Mouse (Mus musculus): ENCODE data around the gene Kat2b. TPM values are rescaled to one million over a fixed set of nuclear protein-coding genes. Genes with fewer than 3 reads are reported as not detected.

The Kat2b gene
- polyA plus RNA-seq, 1 experiment = 8.5 TPM

GRCm38 (mm10) chr17:53579612-53580011, 13.0 kb downstream of the Kat2b start:
- no peaks in the 10 kb centered on the region for H3K27me3 ChIP-seq (ENCODE audit: control insufficient read depth, insufficient read depth, low read length)
- no peak overlapping the region for H3K27ac ChIP-seq (ENCODE audit: insufficient read depth, low read depth, low read length)
- H3K4me3 ChIP-seq (ENCODE audit: low read depth, low read length) = no peak overlapping the region
- H3K36me3 ChIP-seq (ENCODE audit: control insufficient read depth, insufficient read depth, low read length) = no peaks in the 10 kb centered on the region
- peaks cover 4% of the 10 kb centered on the region for H3K4me1 ChIP-seq (ENCODE audit: control insufficient read depth, insufficient read depth, insufficient read length, low read length)
- TF ChIP-seq CTCF (IDR thresholded peaks at IDR 0.05; ENCODE audit: extremely low read depth, insufficient read length, insufficient replicate concordance, low read depth, low read length) (no peak), POLR2A (IDR thresholded peaks at IDR 0.05; ENCODE audit: low read depth, low read length) (no peak)
- 87% methylated on average over 4 of the region's 4 CpGs for WGBS

- TF ChIP-seq CTCF (IDR thresholded peaks at IDR 0.05; ENCODE audit: extremely low read depth, insufficient read length, insufficient replicate concordance, low read depth, low read length) = no peak
- TF ChIP-seq POLR2A (IDR thresholded peaks at IDR 0.05; ENCODE audit: low read depth, low read length) = no peak
These were observed 13.6 kb downstream of the Kat2b start for GRCm38 (mm10) chr17:53580237-53580636.

GRCm38 (mm10) chr17:53582026-53582585, 15.4 kb downstream of the Kat2b start:
- WGBS = 57% methylated on average over 4 of the region's 4 CpGs
- Histone ChIP-seq H3K4me3 (ENCODE audit: low read depth, low read length) (no peak overlapping the region), H3K27me3 (ENCODE audit: control insufficient read depth, insufficient read depth, low read length) (no peaks in the 10 kb centered on the region), H3K36me3 (ENCODE audit: control insufficient read depth, insufficient read depth, low read length) (no peaks in the 10 kb centered on the region), H3K4me1 (ENCODE audit: control insufficient read depth, insufficient read depth, insufficient read length, low read length) (peaks cover 7% of the 10 kb centered on the region), H3K27ac (ENCODE audit: insufficient read depth, low read depth, low read length) (no peak overlapping the region)
- TF ChIP-seq CTCF (IDR thresholded peaks at IDR 0.05; ENCODE audit: extremely low read depth, insufficient read length, insufficient replicate concordance, low read depth, low read length) = no peak
- TF ChIP-seq POLR2A (IDR thresholded peaks at IDR 0.05; ENCODE audit: low read depth, low read length) = no peak

More at GRCm38 (mm10) chr17:53580237-53580636, 13.6 kb downstream of the Kat2b start:
- H3K4me1 ChIP-seq (ENCODE audit: control insufficient read depth, insufficient read depth, insufficient read length, low read length) = peaks cover 4% of the 10 kb centered on the region
- H3K4me3 ChIP-seq (ENCODE audit: low read depth, low read length) = no peak overlapping the region
- H3K27me3 ChIP-seq (ENCODE audit: control insufficient read depth, insufficient read depth, low read length) = no peaks in the 10 kb centered on the region
- no peak overlapping the region for H3K27ac ChIP-seq (ENCODE audit: insufficient read depth, low read depth, low read length)
- H3K36me3 ChIP-seq (ENCODE audit: control insufficient read depth, insufficient read depth, low read length) = no peaks in the 10 kb centered on the region
- 72% methylated on average over 3 of the region's 3 CpGs for WGBS

- no peak for TF ChIP-seq CTCF (IDR thresholded peaks at IDR 0.05; ENCODE audit: extremely low read depth, insufficient read length, insufficient replicate concordance, low read depth, low read length)
- no peak for TF ChIP-seq POLR2A (IDR thresholded peaks at IDR 0.05; ENCODE audit: low read depth, low read length)
- 95% methylated on average over 7 of the region's 7 CpGs for WGBS
These were observed 16.1 kb downstream of the Kat2b start for GRCm38 (mm10) chr17:53582805-53583204.

GRCm38 (mm10) chr17:53583846-53584579, 17.4 kb downstream of the Kat2b start:
- Histone ChIP-seq H3K27me3 (ENCODE audit: control insufficient read depth, insufficient read depth, low read length) (no peaks in the 10 kb centered on the region), H3K27ac (ENCODE audit: insufficient read depth, low read depth, low read length) (no peak overlapping the region), H3K4me1 (ENCODE audit: control insufficient read depth, insufficient read depth, insufficient read length, low read length) (peaks cover 12% of the 10 kb centered on the region; the same call in 1 of the 2 replicates), H3K36me3 (ENCODE audit: control insufficient read depth, insufficient read depth, low read length) (no peaks in the 10 kb centered on the region), H3K4me3 (ENCODE audit: low read depth, low read length) (no peak overlapping the region)
- WGBS = 81% methylated on average over 11 of the region's 11 CpGs
- no peak for TF ChIP-seq CTCF (IDR thresholded peaks at IDR 0.05; ENCODE audit: extremely low read depth, insufficient read length, insufficient replicate concordance, low read depth, low read length)
- TF ChIP-seq POLR2A (IDR thresholded peaks at IDR 0.05; ENCODE audit: low read depth, low read length) = no peak

More at GRCm38 (mm10) chr17:53582805-53583204, 16.1 kb downstream of the Kat2b start:
- peaks cover 12% of the 10 kb centered on the region for H3K4me1 ChIP-seq (ENCODE audit: control insufficient read depth, insufficient read depth, insufficient read length, low read length)
- H3K27me3 ChIP-seq (ENCODE audit: control insufficient read depth, insufficient read depth, low read length) = no peaks in the 10 kb centered on the region
- no peaks in the 10 kb centered on the region for H3K36me3 ChIP-seq (ENCODE audit: control insufficient read depth, insufficient read depth, low read length)
- H3K4me3 ChIP-seq (ENCODE audit: low read depth, low read length) = no peak overlapping the region
- no peak overlapping the region for H3K27ac ChIP-seq (ENCODE audit: insufficient read depth, low read depth, low read length)

GRCm38 (mm10) chr17:53587074-53587851, 20.6 kb downstream of the Kat2b start:
- H3K4me3 ChIP-seq (ENCODE audit: low read depth, low read length) = no peak overlapping the region
- TF ChIP-seq CTCF (IDR thresholded peaks at IDR 0.05; ENCODE audit: extremely low read depth, insufficient read length, insufficient replicate concordance, low read depth, low read length) (no peak), POLR2A (IDR thresholded peaks at IDR 0.05; ENCODE audit: low read depth, low read length) (no peak)
- H3K36me3 ChIP-seq (ENCODE audit: control insufficient read depth, insufficient read depth, low read length) = no peaks in the 10 kb centered on the region
- peak overlapping the region; percentile 10; the same call in 1 of the 2 replicates for H3K27ac ChIP-seq (ENCODE audit: insufficient read depth, low read depth, low read length)
- 24% methylated on average over 14 of the region's 14 CpGs for WGBS
- peaks cover 9% of the 10 kb centered on the region; the same call in 1 of the 2 replicates for H3K4me1 ChIP-seq (ENCODE audit: control insufficient read depth, insufficient read depth, insufficient read length, low read length)
- H3K27me3 ChIP-seq (ENCODE audit: control insufficient read depth, insufficient read depth, low read length) = no peaks in the 10 kb centered on the region

Data from small intestine, adult 2 months (tissue).